Mouse (Mus musculus): ENCODE results near the gene Asb8. TPM values are rescaled to one million over a fixed set of nuclear protein-coding genes. Genes with fewer than 3 reads are reported as not detected.

Asb8 gene
- polyA plus RNA-seq, 1 experiment from 2014 or later: 58.1 TPM

DNA sequence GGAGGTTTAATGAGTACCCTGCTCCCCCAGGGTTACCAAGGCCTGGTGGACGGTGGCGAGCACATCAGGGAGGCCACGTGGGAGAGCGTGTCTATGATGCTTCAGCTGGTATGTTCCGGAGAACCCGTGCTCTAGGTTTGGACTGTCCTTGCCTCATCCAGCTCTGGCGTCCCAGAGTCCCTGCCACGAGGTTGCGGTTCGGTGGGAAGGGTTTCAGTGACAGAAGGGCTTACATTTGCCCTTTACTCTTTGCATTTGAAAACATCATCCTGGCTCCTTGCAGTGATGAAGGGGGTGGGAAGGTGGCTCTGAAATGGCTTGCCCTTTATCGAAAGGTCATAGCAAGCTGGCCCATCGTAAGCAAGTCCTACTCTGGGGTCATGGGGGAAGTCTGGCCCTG is 46.1 kb downstream of the Asb8 start:
- DNase-seq (ENCODE audit: low spot score) (no peak), ATAC-seq (ENCODE audit: insufficient read depth, low FRiP score, low TSS enrichment) (no peak)
- no peak overlapping the region for H3K4me3 ChIP-seq (ENCODE audit: low read depth, low read length)
- no peak overlapping the region for H3K9ac ChIP-seq (ENCODE audit: low read length)
- H3K4me1 ChIP-seq (ENCODE audit: control insufficient read depth, insufficient read depth, low read length): no peaks in the 10 kb centered on the region
- H3K4me2 ChIP-seq (ENCODE audit: low read depth): no peak overlapping the region
- H3K27me3 ChIP-seq (ENCODE audit: control insufficient read depth, insufficient read depth, low read length): no peaks in the 10 kb centered on the region
- H3K9me3 ChIP-seq (ENCODE audit: control insufficient read depth, low read length): no peaks in the 10 kb centered on the region
- no peak overlapping the region for H3K27ac ChIP-seq (ENCODE audit: low read depth, low read length)
- peaks cover 3% of the 10 kb centered on the region; the same call in 1 of the 2 replicates for H3K36me3 ChIP-seq (ENCODE audit: control insufficient read depth, insufficient read depth, low read length)
- WGBS: 79% methylated on average over 12 of the region's 12 CpGs

DNA sequence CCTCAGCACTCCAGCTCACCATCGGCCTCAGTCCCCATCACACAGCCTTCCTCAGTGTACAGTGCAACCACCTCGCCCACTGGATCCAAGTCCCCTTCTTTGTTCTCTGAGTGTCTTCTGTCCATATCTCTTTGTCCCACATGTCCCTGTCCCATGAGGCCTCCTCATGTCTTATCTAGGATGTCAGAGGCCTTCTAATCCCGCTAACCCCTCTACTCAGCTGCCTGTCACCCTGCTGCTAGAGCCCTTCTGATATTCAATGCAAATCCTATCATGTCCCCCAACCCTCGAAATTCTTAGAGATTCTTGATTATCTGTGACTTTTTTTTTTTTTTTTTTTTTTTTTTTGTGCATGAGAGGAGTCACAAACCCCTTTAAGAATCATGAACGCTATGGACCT is 49.1 kb downstream of the Asb8 start:
- H3K9me3 ChIP-seq (ENCODE audit: control insufficient read depth, low read length): no peaks in the 10 kb centered on the region
- H3K27me3 ChIP-seq (ENCODE audit: control insufficient read depth, insufficient read depth, low read length): no peaks in the 10 kb centered on the region
- 89% methylated on average over 5 of the region's 5 CpGs for WGBS
- H3K9ac ChIP-seq (ENCODE audit: low read length): no peak overlapping the region
- peaks cover 2% of the 10 kb centered on the region; the same call in 1 of the 2 replicates for H3K36me3 ChIP-seq (ENCODE audit: control insufficient read depth, insufficient read depth, low read length)
- no peak for ATAC-seq (ENCODE audit: insufficient read depth, low FRiP score, low TSS enrichment)
- H3K27ac ChIP-seq (ENCODE audit: low read depth, low read length): no peak overlapping the region
- no peak overlapping the region for H3K4me3 ChIP-seq (ENCODE audit: low read depth, low read length)
- H3K4me1 ChIP-seq (ENCODE audit: control insufficient read depth, insufficient read depth, low read length): no peaks in the 10 kb centered on the region
- DNase-seq (ENCODE audit: low spot score): no peak
- H3K4me2 ChIP-seq (ENCODE audit: low read depth): no peak overlapping the region

DNA sequence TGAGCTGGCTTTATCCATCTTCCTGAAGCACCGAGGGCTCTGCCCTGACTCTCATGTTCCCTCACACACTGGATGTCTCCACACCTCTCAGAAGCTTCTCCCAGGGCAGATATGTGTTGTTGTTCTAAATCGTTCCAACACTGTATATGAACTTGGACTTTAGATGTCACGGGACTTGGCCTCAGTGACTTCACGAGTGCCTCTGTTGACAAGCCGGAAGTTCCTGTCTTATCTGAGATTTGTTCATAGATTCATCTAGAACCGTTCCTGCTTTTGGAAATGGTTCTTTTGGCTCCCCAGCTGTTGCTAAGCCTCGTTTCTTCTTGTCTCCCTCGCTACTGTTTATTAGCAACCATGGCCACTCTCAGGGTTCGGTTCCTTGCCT is 49.7 kb downstream of the Asb8 start:
- H3K36me3 ChIP-seq (ENCODE audit: control insufficient read depth, insufficient read depth, low read length): no peaks in the 10 kb centered on the region
- no peak overlapping the region for H3K4me3 ChIP-seq (ENCODE audit: low read depth, low read length)

DNA sequence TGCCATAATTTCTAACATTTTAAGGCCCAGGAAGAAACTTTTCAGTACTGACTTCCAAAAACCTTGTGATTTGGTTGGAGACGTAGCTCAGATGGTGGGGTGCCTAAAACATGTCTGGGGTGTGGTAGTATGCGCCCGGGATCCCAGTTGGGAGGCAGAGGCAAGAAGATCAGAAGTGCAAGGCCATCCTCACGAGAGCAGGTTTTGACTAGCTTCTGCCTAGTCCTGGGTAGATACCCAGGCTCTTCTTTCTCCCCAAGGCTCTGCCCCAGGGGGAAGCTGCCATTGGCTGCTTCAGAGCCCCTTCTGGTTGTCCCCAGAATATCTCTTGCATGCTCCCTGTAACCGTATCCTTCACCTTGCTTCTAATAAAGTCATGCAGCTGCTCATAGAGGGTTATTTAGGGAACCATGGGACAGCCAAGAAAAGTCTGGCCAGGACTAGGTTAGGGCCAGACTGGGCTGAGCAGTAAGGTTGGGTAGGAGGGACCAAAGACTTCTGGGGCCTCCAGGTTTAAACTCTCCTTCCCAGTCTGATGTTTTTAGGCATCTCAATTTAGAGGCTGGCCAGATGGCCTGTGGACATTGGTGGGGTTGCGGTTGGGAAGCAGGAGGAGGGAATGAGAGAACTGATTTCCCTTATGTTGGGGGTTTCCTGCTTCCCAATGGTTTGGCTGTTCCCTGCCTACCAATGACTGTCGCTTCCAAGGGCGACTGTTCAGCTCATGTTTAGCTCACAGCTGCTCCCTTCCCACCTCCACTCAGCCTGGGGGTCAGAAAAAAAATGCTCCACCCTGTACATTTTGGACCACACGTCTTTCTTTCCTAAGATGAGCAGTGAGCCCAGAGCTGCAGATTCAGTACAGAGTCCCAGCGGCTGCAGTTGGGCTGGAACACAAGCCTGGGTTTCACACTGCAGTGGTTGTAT is 50.3 kb downstream of the Asb8 start:
- no peak for ATAC-seq (ENCODE audit: insufficient read depth, low FRiP score, low TSS enrichment)
- no peak overlapping the region for H3K4me2 ChIP-seq (ENCODE audit: low read depth)
- no peaks in the 10 kb centered on the region for H3K36me3 ChIP-seq (ENCODE audit: control insufficient read depth, insufficient read depth, low read length)
- no peaks in the 10 kb centered on the region for H3K9me3 ChIP-seq (ENCODE audit: control insufficient read depth, low read length)
- H3K4me1 ChIP-seq (ENCODE audit: control insufficient read depth, insufficient read depth, low read length): no peaks in the 10 kb centered on the region
- 88% methylated on average over 10 of the region's 10 CpGs for WGBS
- no peak overlapping the region for H3K4me3 ChIP-seq (ENCODE audit: low read depth, low read length)
- no peaks in the 10 kb centered on the region for H3K27me3 ChIP-seq (ENCODE audit: control insufficient read depth, insufficient read depth, low read length)
- H3K9ac ChIP-seq (ENCODE audit: low read length): no peak overlapping the region
- DNase-seq (ENCODE audit: low spot score): no peak
- H3K27ac ChIP-seq (ENCODE audit: low read depth, low read length): no peak overlapping the region

More for the DNA sequence above, 49.7 kb downstream of the Asb8 start:
- ATAC-seq (ENCODE audit: insufficient read depth, low FRiP score, low TSS enrichment) (no peak), DNase-seq (ENCODE audit: low spot score) (no peak)
- Histone ChIP-seq H3K9ac (ENCODE audit: low read length) (no peak overlapping the region), H3K4me2 (ENCODE audit: low read depth) (no peak overlapping the region), H3K4me1 (ENCODE audit: control insufficient read depth, insufficient read depth, low read length) (no peaks in the 10 kb centered on the region), H3K27ac (ENCODE audit: low read depth, low read length) (no peak overlapping the region), H3K9me3 (ENCODE audit: control insufficient read depth, low read length) (no peaks in the 10 kb centered on the region), H3K27me3 (ENCODE audit: control insufficient read depth, insufficient read depth, low read length) (no peaks in the 10 kb centered on the region)
- 91% methylated on average over 9 of the region's 9 CpGs for WGBS

DNA sequence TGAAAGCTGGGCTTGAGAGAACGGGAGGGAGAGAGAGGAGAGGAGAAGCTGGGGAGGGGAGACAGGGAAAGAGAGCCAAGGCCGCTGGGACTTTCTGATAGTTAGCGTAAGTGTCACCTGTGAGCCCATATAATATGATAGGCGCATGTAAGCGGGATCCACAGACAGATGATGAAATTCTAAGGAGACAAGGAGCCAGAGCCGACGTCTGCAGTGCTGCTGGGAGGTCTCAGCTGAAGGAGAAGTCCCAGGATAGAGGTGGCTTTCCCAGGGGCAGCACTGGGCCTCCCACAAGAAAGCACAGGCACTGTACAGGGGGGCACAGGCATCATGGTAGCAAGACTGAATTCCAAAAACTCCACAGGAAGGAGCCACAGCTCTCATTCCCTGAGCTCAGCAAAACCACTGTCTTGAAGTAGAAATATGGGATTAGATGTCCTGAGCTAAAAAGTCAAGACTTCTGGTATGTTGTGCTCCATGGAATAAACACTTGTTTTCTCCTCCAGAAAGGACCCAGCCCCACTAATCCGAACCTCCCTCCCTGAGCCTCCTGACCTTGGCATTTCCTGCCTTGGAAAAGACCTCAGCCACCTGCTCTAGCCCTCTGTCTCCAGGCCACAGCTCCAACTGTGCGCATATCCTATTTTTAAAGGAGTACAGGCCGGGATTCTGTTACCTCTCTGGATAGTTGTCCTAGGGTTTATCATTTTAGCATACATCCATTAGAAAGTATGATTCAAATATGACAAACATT is 51.1 kb downstream of the Asb8 start:
- Histone ChIP-seq H3K4me2 (ENCODE audit: low read depth) (no peak overlapping the region), H3K9ac (ENCODE audit: low read length) (no peak overlapping the region), H3K27me3 (ENCODE audit: control insufficient read depth, insufficient read depth, low read length) (no peaks in the 10 kb centered on the region), H3K4me1 (ENCODE audit: control insufficient read depth, insufficient read depth, low read length) (no peaks in the 10 kb centered on the region), H3K9me3 (ENCODE audit: control insufficient read depth, low read length) (no peaks in the 10 kb centered on the region), H3K4me3 (ENCODE audit: low read depth, low read length) (no peak overlapping the region), H3K27ac (ENCODE audit: low read depth, low read length) (no peak overlapping the region), H3K36me3 (ENCODE audit: control insufficient read depth, insufficient read depth, low read length) (no peaks in the 10 kb centered on the region)
- ATAC-seq (ENCODE audit: insufficient read depth, low FRiP score, low TSS enrichment): no peak
- DNase-seq (ENCODE audit: low spot score): no peak
- 85% methylated on average over 10 of the region's 10 CpGs for WGBS

DNA sequence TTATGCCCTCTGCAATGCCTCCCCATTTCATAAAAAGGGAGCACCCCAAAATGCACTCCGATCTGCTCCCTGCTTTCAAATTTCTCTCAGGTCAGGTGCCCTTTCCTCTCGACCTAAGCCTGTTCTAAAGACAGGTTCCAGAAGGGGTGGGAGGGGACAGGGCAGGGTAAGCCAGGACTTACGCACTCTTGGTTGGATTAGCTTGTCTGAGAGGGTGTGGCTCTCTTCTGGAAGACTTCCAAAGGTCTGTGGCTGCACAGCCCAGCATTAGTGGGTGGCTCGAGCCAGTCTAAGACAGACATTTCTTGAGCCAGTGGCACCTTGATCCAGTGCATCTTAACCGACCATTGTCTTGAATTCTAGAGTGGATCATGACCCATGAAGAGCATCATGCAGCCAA is 53.6 kb downstream of the Asb8 start:
- H3K9me3 ChIP-seq (ENCODE audit: control insufficient read depth, low read length): no peaks in the 10 kb centered on the region
- no peak overlapping the region for H3K9ac ChIP-seq (ENCODE audit: low read length)
- ATAC-seq (ENCODE audit: insufficient read depth, low FRiP score, low TSS enrichment) (no peak), DNase-seq (ENCODE audit: low spot score) (no peak)
- 0 out of 2 replicates have a peak, but pooled peaks cover 2% of the 10 kb centered on the region for H3K4me1 ChIP-seq (ENCODE audit: control insufficient read depth, insufficient read depth, low read length)
- 89% methylated on average over 5 of the region's 5 CpGs for WGBS
- H3K4me2 ChIP-seq (ENCODE audit: low read depth): no peak overlapping the region
- H3K27ac ChIP-seq (ENCODE audit: low read depth, low read length): no peak overlapping the region
- no peaks in the 10 kb centered on the region for H3K27me3 ChIP-seq (ENCODE audit: control insufficient read depth, insufficient read depth, low read length)
- no peak overlapping the region for H3K4me3 ChIP-seq (ENCODE audit: low read depth, low read length)
- no peaks in the 10 kb centered on the region for H3K36me3 ChIP-seq (ENCODE audit: control insufficient read depth, insufficient read depth, low read length)

DNA sequence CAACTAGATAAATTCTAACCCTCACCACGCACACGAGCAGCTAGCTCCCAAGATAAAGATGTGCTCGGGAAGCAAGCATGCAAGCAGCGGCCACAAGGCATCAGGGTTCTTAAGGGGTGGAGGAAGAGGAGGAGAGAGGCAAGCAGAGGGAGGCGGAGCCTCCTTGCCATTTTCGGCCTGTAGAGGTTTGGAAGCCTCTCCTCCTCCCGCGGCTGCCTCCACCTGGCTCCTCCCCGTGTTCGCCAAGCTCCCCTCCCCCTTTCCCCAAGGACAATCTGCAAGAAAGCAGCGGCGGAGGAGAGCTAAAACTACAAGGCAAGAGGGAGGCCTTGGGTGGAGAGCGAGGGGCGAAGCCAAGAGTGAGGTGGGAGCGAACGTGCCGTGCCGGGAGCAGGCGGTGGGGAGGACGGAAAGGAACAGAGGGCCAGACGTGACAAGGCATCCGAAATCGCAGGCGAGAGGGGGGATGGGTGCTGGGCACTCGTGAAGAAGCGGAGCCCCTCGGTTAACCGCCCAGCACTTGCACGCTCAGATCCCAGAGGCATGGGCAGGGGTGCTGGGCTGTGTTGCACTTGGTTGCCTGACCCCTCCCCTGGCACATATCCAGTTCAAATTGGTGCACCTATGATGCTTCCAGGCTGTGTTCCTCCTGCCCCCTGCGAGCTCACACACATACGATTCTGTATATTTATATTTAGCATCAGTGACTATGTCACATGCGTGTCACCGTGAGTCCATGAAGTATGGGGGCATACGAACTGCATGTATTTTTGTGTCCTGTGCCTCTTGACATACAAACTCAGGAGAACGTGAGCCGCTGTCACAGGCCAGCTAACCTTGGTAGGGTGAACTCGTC is 56.9 kb downstream of the Asb8 start:
- peak overlapping the region; percentile 74 for H3K4me2 ChIP-seq (ENCODE audit: low read depth)
- 5% methylated on average over 37 of the region's 37 CpGs for WGBS
- H3K27me3 ChIP-seq (ENCODE audit: control insufficient read depth, insufficient read depth, low read length): no peaks in the 10 kb centered on the region
- peak overlapping the region; percentile 31; the same call in 1 of the 2 replicates for H3K27ac ChIP-seq (ENCODE audit: low read depth, low read length)
- ATAC-seq (ENCODE audit: insufficient read depth, low FRiP score, low TSS enrichment): peak; percentile 86
- H3K4me1 ChIP-seq (ENCODE audit: control insufficient read depth, insufficient read depth, low read length): 0 out of 2 replicates have a peak, but pooled peaks cover 2% of the 10 kb centered on the region
- H3K9ac ChIP-seq (ENCODE audit: low read length): peak overlapping the region; percentile 81
- H3K4me3 ChIP-seq (ENCODE audit: low read depth, low read length): peak overlapping the region; percentile 52
- H3K36me3 ChIP-seq (ENCODE audit: control insufficient read depth, insufficient read depth, low read length): no peaks in the 10 kb centered on the region
- H3K9me3 ChIP-seq (ENCODE audit: control insufficient read depth, low read length): no peaks in the 10 kb centered on the region
- peak; percentile 85 for DNase-seq (ENCODE audit: low spot score)

DNA sequence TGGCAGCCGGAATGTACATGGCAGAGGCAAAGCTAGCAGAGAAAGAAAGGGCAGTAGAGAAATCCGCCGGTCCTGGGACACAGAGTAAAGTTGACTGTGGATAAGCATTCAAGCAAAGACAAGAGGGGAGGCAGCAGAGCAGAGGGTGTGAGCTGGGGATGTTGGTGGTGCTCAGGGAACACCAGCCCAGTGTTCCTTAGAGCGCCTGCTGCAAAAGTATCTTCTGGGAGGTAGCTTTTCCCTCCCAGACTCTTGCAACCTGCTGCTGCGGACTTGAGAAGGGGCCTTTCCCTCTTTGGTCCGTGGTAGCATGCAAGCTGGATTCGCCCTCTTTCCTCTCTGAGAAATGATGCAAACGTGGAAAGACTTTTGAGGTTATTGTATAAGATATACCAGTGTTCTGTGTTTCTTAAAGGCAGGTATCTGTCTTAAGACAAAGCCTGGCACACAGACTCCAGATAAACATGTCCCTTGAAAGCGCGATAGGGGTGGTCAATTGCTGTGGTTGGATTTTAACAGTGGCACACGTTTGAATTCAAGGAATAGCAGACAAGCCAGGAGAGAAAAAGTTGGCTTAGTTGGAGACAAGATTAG is 57.6 kb downstream of the Asb8 start:
- no peaks in the 10 kb centered on the region for H3K36me3 ChIP-seq (ENCODE audit: control insufficient read depth, insufficient read depth, low read length)
- peak overlapping the region; percentile 52 for H3K4me3 ChIP-seq (ENCODE audit: low read depth, low read length)
- 40% methylated on average over 11 of the region's 11 CpGs for WGBS
- H3K9ac ChIP-seq (ENCODE audit: low read length): peak overlapping the region; percentile 81
- H3K9me3 ChIP-seq (ENCODE audit: control insufficient read depth, low read length): no peaks in the 10 kb centered on the region
- 0 out of 2 replicates have a peak, but pooled peaks cover 2% of the 10 kb centered on the region for H3K4me1 ChIP-seq (ENCODE audit: control insufficient read depth, insufficient read depth, low read length)
- ATAC-seq (ENCODE audit: insufficient read depth, low FRiP score, low TSS enrichment): no peak
- DNase-seq (ENCODE audit: low spot score): no peak
- H3K27me3 ChIP-seq (ENCODE audit: control insufficient read depth, insufficient read depth, low read length): no peaks in the 10 kb centered on the region
- H3K27ac ChIP-seq (ENCODE audit: low read depth, low read length): no peak overlapping the region
- peak overlapping the region; percentile 74 for H3K4me2 ChIP-seq (ENCODE audit: low read depth)
